Mouse (Mus musculus) kidney, postnatal 0 days (tissue): ENCODE data around the gene Trim3. TPM values are rescaled to one million over a fixed set of nuclear protein-coding genes. Genes with fewer than 3 reads are reported as not detected.

ENCODE experiments used
- ATAC-seq: fragments of 200-750 bp; cut with Nextera tagmentation; replicated peaks from 2 replicates; pipeline ENCODE4 v1.8.0; 2017; ENCODE audit warnings: low read depth, moderate number of reproducible peaks, moderate TSS enrichment, moderate library complexity; ENCODE audit not compliant: low FRiP score
- DNase-seq: peaks from one replicate; pipeline ENCODE4 v3.0.0-alpha.2; 2016; ENCODE audit warnings: low spot score
- H3K27ac ChIP-seq: fragments of 300-500 bp; sonication (generic); 2 replicates; pipeline ENCODE4 v1.5.1; 2014; ENCODE audit warnings: mild to moderate bottlenecking
- H3K27me3 ChIP-seq: fragments of 300-500 bp; sonication (generic); 2 replicates; pipeline ENCODE4 v1.6.1; 2014; ENCODE audit warnings: low read length, mixed read lengths; ENCODE audit not compliant: insufficient read depth
- H3K36me3 ChIP-seq: fragments of 300-500 bp; sonication (generic); 2 replicates; pipeline ENCODE4 v1.6.1; 2014; ENCODE audit warnings: low read length, mixed read lengths; ENCODE audit not compliant: insufficient read depth
- H3K4me1 ChIP-seq: fragments of 300-500 bp; sonication (generic); replicated peaks from 2 replicates; pipeline ENCODE4 v1.6.1; 2014; ENCODE audit warnings: antibody characterized with exemption, low read length, mixed read lengths; ENCODE audit not compliant: insufficient read depth
- H3K4me2 ChIP-seq: fragments of 300-500 bp; sonication (generic); 2 replicates; pipeline ENCODE4 v1.6.1; 2014; ENCODE audit warnings: mild to moderate bottlenecking, low read length, moderate library complexity, mixed read lengths
- H3K4me3 ChIP-seq: fragments of 300-500 bp; sonication (generic); replicated peaks from 2 replicates; pipeline ENCODE4 v1.5.1; 2014; ENCODE audit warnings: low read depth, low read length
- H3K9ac ChIP-seq: fragments of 300-500 bp; sonication (generic); 2 replicates; pipeline ENCODE4 v1.6.1; 2014; ENCODE audit warnings: low read depth, low read length
- H3K9me3 ChIP-seq: fragments of 300-500 bp; sonication (generic); replicated peaks from 2 replicates; pipeline ENCODE4 v1.6.1; 2016; ENCODE audit warnings: low read length, inconsistent platforms, mixed read lengths
- CTCF ChIP-seq: IDR thresholded peaks from 2 replicates; pipeline ENCODE4 v1.5.1; 2016; ENCODE audit warnings: antibody characterized with exemption, low read depth, mild to moderate bottlenecking, moderate library complexity
- WGBS: fragments of 180-500 bp; shearing (Covaris S2); extraction: QIAGEN DNeasy Blood & Tissue Kit; methylation state at CpG from one replicate; pipeline ENCODE4 v1.1.7; 2014; 5-methylcytosine and 5-hydroxymethylcytosine counted together
- polyA plus RNA-seq: library from polyadenylated mRNA; unstranded; fragments of >200 nt; fragmentation: Nextera tagmentation; extraction: Ambion mirVana; gene quantifications from 2 replicates; pipeline ENCODE4 v1.2.1, GENCODE M21; 2015

Gene Trim3
- polyA plus RNA-seq, 1 experiment from 2014 or later: 24.8 TPM

- no peak for ATAC-seq
- TF ChIP-seq CTCF: no peak
- Histone ChIP-seq H3K4me2 (no peak overlapping the region), H3K9me3 (no peaks in the 10 kb centered on the region), H3K27me3 (no peaks in the 10 kb centered on the region), H3K36me3 (no peaks in the 10 kb centered on the region), H3K27ac (no peak overlapping the region), H3K9ac (no peak overlapping the region), H3K4me1 (no peaks in the 10 kb centered on the region), H3K4me3 (no peak overlapping the region)
- 41% methylated on average over 7 of the region's 7 CpGs for WGBS
- no peak for DNase-seq
Measured at GRCm38 (mm10) chr7:105590097-105590496, 43.3 kb downstream of the Trim3 start.

DNA sequence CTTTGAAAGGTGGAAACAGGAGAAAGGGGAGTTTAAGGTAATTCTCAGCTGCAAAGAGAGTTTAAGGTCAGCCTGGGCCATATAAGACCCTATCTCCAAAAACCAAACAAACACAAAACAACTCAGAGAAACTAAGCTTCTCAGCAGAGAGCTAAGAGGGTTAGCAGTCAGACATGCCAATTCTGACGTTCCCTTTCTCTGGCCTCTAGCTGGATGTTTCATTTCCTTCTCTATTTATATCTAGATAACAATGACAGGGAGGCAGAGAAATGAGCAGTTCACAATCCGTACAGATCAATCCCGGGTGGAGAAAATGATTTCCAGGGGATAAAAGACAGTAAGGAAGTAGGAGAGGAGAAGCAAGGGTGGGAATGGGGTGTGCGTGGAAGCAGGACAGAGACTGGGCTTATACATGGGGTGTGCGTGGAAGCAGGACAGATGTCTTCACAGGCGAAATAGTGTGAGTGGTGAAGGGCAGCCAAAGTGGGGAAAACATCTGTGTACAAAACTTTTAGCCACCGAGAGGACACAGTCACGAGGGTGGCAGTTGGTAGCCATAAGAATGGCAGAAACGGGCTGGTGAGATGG is 45.0 kb downstream of the Trim3 start:
- Histone ChIP-seq H3K9me3 (no peaks in the 10 kb centered on the region), H3K36me3 (no peaks in the 10 kb centered on the region), H3K4me3 (no peak overlapping the region), H3K27me3 (no peaks in the 10 kb centered on the region), H3K27ac (no peak overlapping the region), H3K4me1 (no peaks in the 10 kb centered on the region), H3K4me2 (no peak overlapping the region), H3K9ac (no peak overlapping the region)
- 59% methylated on average over 9 of the region's 9 CpGs for WGBS
- DNase-seq (no peak), ATAC-seq (no peak)
- TF ChIP-seq CTCF: no peak

GRCm38 (mm10) chr7:105581959-105582358 is 51.4 kb downstream of the Trim3 start:
- no peak for ATAC-seq
- H3K4me1 ChIP-seq: no peaks in the 10 kb centered on the region
- H3K4me3 ChIP-seq: no peak overlapping the region
- no peaks in the 10 kb centered on the region for H3K36me3 ChIP-seq
- no peaks in the 10 kb centered on the region for H3K27me3 ChIP-seq
- no peak overlapping the region for H3K9ac ChIP-seq
- no peak overlapping the region for H3K27ac ChIP-seq
- peak overlapping the region; percentile 74 for H3K4me2 ChIP-seq
- 87% methylated on average over 2 of the region's 2 CpGs for WGBS
- DNase-seq: no peak
- TF ChIP-seq CTCF: no peak
- no peaks in the 10 kb centered on the region for H3K9me3 ChIP-seq

DNA sequence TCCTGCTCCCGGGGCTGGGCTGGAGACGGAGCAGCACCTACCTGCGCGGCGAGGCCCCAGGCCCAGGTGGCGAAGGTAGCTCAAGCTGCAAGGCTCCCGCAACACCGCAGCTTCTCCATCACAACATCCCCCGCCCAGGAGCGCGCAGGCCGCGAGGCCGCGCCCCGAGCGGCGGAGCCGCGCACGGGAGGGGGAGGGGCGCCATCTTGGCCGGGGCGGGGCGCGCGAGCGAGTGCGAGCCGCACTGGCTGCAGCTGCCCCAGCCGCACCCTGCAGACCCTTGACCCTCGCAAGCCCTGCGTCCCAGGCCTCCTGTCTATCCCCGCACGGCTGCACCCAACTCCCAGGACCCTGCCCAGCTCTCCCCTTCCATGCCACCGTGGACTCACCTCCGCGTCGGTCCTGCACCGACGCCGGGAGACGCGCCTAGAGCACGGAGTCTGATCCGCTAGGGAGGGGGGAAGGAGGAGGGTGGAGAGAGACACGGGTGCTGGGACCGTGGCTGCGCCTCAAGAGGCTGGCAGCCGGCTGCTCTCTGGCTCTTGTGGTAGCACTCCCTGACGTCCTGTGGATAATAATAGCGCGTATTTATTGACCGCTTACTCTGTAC is 52.2 kb downstream of the Trim3 start, which contains the start of gene Apbb1:
Gene Apbb1, minus strand, starts transcription at position 560 of the 610 bp plus-strand sequence.
- H3K27me3 ChIP-seq: no peaks in the 10 kb centered on the region
- H3K9me3 ChIP-seq: no peaks in the 10 kb centered on the region
- DNase-seq (peak; percentile 74), ATAC-seq (peak; percentile 90)
- H3K4me3 ChIP-seq: peak within 1 kb of the TSS; percentile 80
- H3K9ac ChIP-seq: peak within 1 kb of the TSS; percentile 73
- peak within 1 kb of the TSS; percentile 57 for H3K27ac ChIP-seq
- TF ChIP-seq CTCF: no peak
- peak within 1 kb of the TSS; percentile 74 for H3K4me2 ChIP-seq
- no peaks in the 10 kb centered on the region for H3K36me3 ChIP-seq
- under 1% methylated on average over 41 of the region's 54 CpGs for WGBS
- no peaks in the 10 kb centered on the region for H3K4me1 ChIP-seq

DNA sequence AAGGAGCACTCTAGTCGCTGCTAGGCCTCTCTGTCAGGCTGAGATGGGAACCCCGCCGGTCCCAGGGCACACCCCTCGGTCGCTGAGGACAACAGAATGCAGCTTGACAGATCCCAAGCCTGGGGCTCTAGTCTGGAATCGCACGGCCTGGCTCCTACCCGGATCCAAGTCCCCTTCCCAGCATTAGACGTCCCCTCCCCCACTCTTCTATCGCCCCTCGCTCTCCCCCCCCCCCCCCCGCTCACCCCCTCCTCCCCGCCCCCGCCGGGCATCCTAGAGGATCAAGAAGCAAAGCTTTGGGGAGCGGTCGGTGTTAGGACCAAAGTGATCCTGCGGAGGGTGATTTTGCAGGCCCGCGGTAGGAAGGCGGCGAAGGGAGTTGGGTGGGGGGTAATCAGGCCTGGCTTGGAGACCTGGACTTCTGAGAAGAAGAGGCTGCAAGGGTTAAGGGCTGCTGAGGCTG is 52.7 kb downstream of the Trim3 start:
- H3K36me3 ChIP-seq: no peaks in the 10 kb centered on the region
- no peaks in the 10 kb centered on the region for H3K4me1 ChIP-seq
- peak; percentile 36 for DNase-seq
- peak overlapping the region; percentile 57 for H3K27ac ChIP-seq
- under 1% methylated on average over 16 of the region's 22 CpGs for WGBS
- H3K27me3 ChIP-seq: no peaks in the 10 kb centered on the region
- TF ChIP-seq CTCF: no peak
- peak overlapping the region; percentile 74 for H3K4me2 ChIP-seq
- peak overlapping the region; percentile 73 for H3K9ac ChIP-seq
- peak overlapping the region; percentile 80 for H3K4me3 ChIP-seq
- peak; percentile 23; the same call in 1 of the 2 replicates for ATAC-seq
- H3K9me3 ChIP-seq: no peaks in the 10 kb centered on the region

- no peak for TF ChIP-seq CTCF
- Histone ChIP-seq H3K4me2 (no peak overlapping the region), H3K27me3 (no peaks in the 10 kb centered on the region), H3K4me1 (no peaks in the 10 kb centered on the region), H3K9ac (no peak overlapping the region), H3K4me3 (no peak overlapping the region), H3K27ac (no peak overlapping the region), H3K36me3 (peaks cover 6% of the 10 kb centered on the region; the same call in 1 of the 2 replicates), H3K9me3 (no peaks in the 10 kb centered on the region)
- ATAC-seq (no peak), DNase-seq (no peak)
- 84% methylated on average over 2 of the region's 2 CpGs for WGBS
Measured at GRCm38 (mm10) chr7:105578481-105578880, 54.9 kb downstream of the Trim3 start.
